Mouse (Mus musculus): ENCODE measurements at regions not wholly inside any gene's neighbourhood (a gene's known extent, or its start where the extent isn't known, plus 50 kb on each side); places are given as distances from the start of the nearest gene placed in this dataset.
A peak's percentile ranks its signal among the peaks of the same experiment; 100 is the strongest.

GRCm38 (mm10) chr12:11981743-11982142 lies 280.2 kb upstream of the Fam49a start:
- Histone ChIP-seq H3K9ac (replicated peaks) (no peak overlapping the region), H3K36me3 (no peaks in the 10 kb centered on the region), H3K4me2 (no peak overlapping the region), H3K4me1 (no peaks in the 10 kb centered on the region), H3K27me3 (replicated peaks) (no peaks in the 10 kb centered on the region), H3K9me3 (replicated peaks) (no peaks in the 10 kb centered on the region), H3K27ac (replicated peaks) (no peak overlapping the region), H3K4me3 (replicated peaks) (no peak overlapping the region)
- WGBS: 80% methylated on average over 1 of the region's 1 CpGs
- no peak for ATAC-seq (ENCODE audit: low FRiP score)

DNA sequence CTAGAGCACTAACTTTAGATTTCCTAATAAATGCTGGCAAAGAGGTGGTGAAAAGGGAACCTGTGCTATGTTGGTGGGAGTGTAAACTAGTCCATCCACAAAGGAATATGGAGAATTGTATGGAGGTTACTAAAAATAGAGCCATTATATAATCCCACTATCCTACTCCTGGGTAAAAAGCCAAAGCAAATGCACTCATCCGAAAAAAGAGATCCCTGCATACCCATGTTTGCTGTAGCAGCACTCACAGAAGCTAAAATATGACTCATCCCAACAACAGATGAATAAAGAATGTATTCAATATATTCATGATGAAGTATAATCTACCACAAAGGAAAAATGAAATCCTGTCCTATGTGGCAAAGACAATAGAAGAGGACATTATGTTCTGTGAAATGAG lies 268.4 kb upstream of the Fam49a start:
- Histone ChIP-seq H3K4me3 (replicated peaks) (no peak overlapping the region), H3K4me1 (no peaks in the 10 kb centered on the region), H3K9ac (replicated peaks) (no peak overlapping the region), H3K27me3 (replicated peaks) (no peaks in the 10 kb centered on the region), H3K27ac (replicated peaks) (no peak overlapping the region), H3K9me3 (replicated peaks) (no peaks in the 10 kb centered on the region), H3K4me2 (no peak overlapping the region), H3K36me3 (no peaks in the 10 kb centered on the region)
- WGBS: 81% methylated on average over 1 of the region's 1 CpGs
- ATAC-seq (ENCODE audit: low FRiP score): no peak

DNA sequence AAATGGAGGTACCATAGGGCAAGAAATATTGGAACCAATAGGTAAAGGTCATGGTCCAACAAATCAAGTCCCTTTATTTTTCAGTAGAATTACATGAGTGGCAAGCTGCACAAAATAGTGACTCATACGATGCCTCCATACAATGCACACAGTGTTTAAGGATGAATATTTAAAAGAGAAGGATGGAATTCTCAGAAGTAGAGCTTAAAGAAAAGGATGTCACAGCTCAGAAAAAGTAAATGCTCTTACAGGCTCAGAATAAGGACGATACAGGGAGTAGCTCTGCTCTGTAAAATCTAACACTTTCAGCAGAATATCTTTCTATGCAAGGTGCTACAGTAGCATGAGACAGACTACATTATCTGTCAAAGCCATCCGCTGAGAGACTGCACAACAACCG lies 262.7 kb upstream of the Fam49a start:
- Histone ChIP-seq H3K9ac (replicated peaks) (no peak overlapping the region), H3K9me3 (replicated peaks) (no peaks in the 10 kb centered on the region), H3K4me3 (replicated peaks) (no peak overlapping the region), H3K4me1 (no peaks in the 10 kb centered on the region), H3K36me3 (no peaks in the 10 kb centered on the region), H3K27me3 (replicated peaks) (no peaks in the 10 kb centered on the region), H3K27ac (replicated peaks) (no peak overlapping the region), H3K4me2 (no peak overlapping the region)
- no peak for ATAC-seq (ENCODE audit: low FRiP score)
- 85% methylated on average over 4 of the region's 4 CpGs for WGBS

DNA sequence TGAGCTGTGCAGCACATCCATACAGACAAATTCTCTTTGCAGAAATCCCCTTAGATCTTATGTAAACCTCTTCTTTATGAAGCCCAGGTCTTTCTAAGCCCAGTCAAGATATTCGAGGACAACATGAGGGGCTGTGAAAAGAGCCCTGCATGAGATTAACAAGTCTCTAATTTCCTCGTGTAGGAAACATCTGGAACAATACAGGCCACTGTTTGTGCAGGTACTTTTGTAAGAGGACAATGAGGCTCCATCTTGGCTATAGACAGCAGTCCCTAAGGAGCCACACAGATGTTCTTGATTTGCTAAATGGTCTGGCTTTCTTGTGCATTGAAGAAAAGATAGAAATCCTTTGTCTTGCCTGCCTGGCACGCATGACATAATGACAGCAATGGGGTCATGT lies 259.5 kb upstream of the Fam49a start:
- ATAC-seq (ENCODE audit: low FRiP score): no peak
- H3K4me2 ChIP-seq: no peak overlapping the region
- WGBS: 39% methylated on average over 3 of the region's 3 CpGs

DNA sequence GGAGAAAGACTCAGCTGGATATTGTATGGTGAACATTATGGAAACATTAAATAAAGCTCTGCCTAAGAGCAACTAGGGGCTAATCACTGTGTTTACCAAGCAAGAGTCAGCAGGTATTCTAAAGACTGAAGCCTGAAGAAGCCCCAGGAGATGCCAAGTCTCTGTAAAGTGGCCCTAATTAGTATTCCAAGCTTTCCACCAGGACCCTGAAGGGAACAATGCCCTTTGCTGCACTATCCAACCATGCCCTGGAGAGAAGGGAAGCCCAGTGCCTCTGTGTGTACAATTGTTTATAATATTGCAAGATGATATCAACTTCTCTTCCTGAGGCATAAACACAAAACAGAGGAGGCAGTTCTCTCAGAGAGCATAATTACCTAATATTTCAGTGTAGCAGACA lies 251.3 kb upstream of the Fam49a start:
- no peak overlapping the region for H3K27ac ChIP-seq (replicated peaks)
- H3K4me2 ChIP-seq: no peak overlapping the region
- H3K27me3 ChIP-seq (replicated peaks): no peaks in the 10 kb centered on the region
- H3K9ac ChIP-seq (replicated peaks): no peak overlapping the region
- no peak overlapping the region for H3K4me3 ChIP-seq (replicated peaks)
- H3K9me3 ChIP-seq (replicated peaks): no peaks in the 10 kb centered on the region
- no peaks in the 10 kb centered on the region for H3K36me3 ChIP-seq
- peak; percentile 35; the same call in 1 of the 2 replicates for ATAC-seq (ENCODE audit: low FRiP score)
- H3K4me1 ChIP-seq: no peaks in the 10 kb centered on the region

More for the DNA sequence above, 259.5 kb upstream of the Fam49a start:
- H3K9me3 ChIP-seq (replicated peaks): no peaks in the 10 kb centered on the region
- no peaks in the 10 kb centered on the region for H3K27me3 ChIP-seq (replicated peaks)
- no peaks in the 10 kb centered on the region for H3K36me3 ChIP-seq
- H3K4me1 ChIP-seq: no peaks in the 10 kb centered on the region
- no peak overlapping the region for H3K4me3 ChIP-seq (replicated peaks)
- no peak overlapping the region for H3K27ac ChIP-seq (replicated peaks)
- no peak overlapping the region for H3K9ac ChIP-seq (replicated peaks)

DNA sequence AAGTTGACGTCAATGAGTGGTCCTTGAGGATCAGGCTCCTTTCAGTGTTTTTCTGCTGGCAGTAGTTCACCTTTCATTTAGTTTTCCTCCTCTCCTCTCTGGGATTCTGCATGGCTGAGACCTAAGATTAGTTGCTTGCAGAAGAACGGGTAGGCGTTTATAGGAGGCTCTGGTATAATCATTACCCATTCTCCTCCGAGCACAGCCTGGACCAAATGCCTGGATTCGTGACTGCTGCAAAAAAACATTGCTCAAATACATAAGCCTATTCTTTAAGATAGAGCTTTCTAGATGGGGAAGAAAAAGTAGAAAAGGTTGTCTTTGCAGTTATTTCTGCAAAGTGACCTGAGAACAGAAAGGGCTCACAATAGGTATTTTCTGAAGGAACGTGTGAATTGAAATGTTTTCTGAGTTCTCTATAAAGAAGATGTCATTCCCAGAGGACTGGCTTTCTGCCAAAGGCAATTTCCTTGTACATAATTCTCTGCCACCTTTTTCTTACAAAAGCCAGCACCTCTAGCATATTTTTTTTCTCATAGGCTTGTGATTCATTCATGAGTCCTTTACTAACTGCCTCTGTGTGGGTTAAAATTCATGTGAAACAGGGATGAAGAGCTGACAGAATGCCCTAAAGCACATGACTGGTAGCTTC lies 238.0 kb upstream of the Fam49a start:
- Histone ChIP-seq H3K4me2 (no peak overlapping the region), H3K36me3 (no peaks in the 10 kb centered on the region), H3K4me3 (replicated peaks) (no peak overlapping the region), H3K9me3 (replicated peaks) (no peaks in the 10 kb centered on the region), H3K4me1 (no peaks in the 10 kb centered on the region), H3K9ac (replicated peaks) (no peak overlapping the region), H3K27me3 (replicated peaks) (no peaks in the 10 kb centered on the region), H3K27ac (replicated peaks) (no peak overlapping the region)
- no peak for ATAC-seq (ENCODE audit: low FRiP score)
- WGBS: 87% methylated on average over 6 of the region's 6 CpGs

GRCm38 (mm10) chr12:12030039-12030550 lies 231.8 kb upstream of the Fam49a start:
- H3K27me3 ChIP-seq (replicated peaks): no peaks in the 10 kb centered on the region
- ATAC-seq (ENCODE audit: low FRiP score): no peak
- no peak overlapping the region for H3K27ac ChIP-seq (replicated peaks)
- no peaks in the 10 kb centered on the region for H3K9me3 ChIP-seq (replicated peaks)
- H3K4me1 ChIP-seq: no peaks in the 10 kb centered on the region
- no peak overlapping the region for H3K9ac ChIP-seq (replicated peaks)
- no peak overlapping the region for H3K4me3 ChIP-seq (replicated peaks)
- 89% methylated on average over 2 of the region's 2 CpGs for WGBS
- no peaks in the 10 kb centered on the region for H3K36me3 ChIP-seq
- no peak overlapping the region for H3K4me2 ChIP-seq

DNA sequence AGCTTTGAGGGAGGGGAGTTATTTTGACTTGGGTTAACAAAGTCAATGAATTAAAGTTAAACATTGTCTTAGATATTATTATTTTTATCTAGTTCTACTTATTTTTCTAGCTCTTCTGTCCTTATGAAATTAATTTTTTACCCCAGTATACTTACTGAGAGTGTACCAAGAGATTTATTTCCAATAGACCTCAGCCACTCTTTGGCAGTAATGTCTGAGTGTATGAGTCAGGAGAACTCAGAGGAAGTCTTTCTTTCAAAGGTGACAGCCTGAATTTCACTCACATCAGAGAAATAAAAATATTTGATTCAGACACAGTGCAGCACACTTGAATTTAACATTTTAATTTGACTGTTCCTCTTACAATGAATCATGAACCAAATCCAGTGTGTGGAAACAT lies 227.4 kb upstream of the Fam49a start:
- no peak overlapping the region for H3K9ac ChIP-seq (replicated peaks)
- no peaks in the 10 kb centered on the region for H3K36me3 ChIP-seq
- H3K4me3 ChIP-seq (replicated peaks): no peak overlapping the region
- no peak overlapping the region for H3K4me2 ChIP-seq
- ATAC-seq (ENCODE audit: low FRiP score): no peak
- no peak overlapping the region for H3K27ac ChIP-seq (replicated peaks)
- no peaks in the 10 kb centered on the region for H3K27me3 ChIP-seq (replicated peaks)
- H3K4me1 ChIP-seq: no peaks in the 10 kb centered on the region
- H3K9me3 ChIP-seq (replicated peaks): no peaks in the 10 kb centered on the region

- 88% methylated on average over 1 of the region's 1 CpGs for WGBS
- no peaks in the 10 kb centered on the region for H3K9me3 ChIP-seq (replicated peaks)
- H3K4me3 ChIP-seq (replicated peaks): no peak overlapping the region
- H3K27me3 ChIP-seq (replicated peaks): no peaks in the 10 kb centered on the region
- H3K27ac ChIP-seq (replicated peaks): no peak overlapping the region
- no peak for ATAC-seq (ENCODE audit: low FRiP score)
- H3K36me3 ChIP-seq: no peaks in the 10 kb centered on the region
- H3K4me1 ChIP-seq: no peaks in the 10 kb centered on the region
- no peak overlapping the region for H3K9ac ChIP-seq (replicated peaks)
- no peak overlapping the region for H3K4me2 ChIP-seq
Observed at GRCm38 (mm10) chr12:12039217-12039616, 222.7 kb upstream of the Fam49a start.

- no peak for ATAC-seq (ENCODE audit: low FRiP score)
- no peak overlapping the region for H3K27ac ChIP-seq (replicated peaks)
- no peaks in the 10 kb centered on the region for H3K36me3 ChIP-seq
- H3K4me2 ChIP-seq: no peak overlapping the region
- H3K4me1 ChIP-seq: peaks cover 2% of the 10 kb centered on the region; the same call in 1 of the 2 replicates
- no peak overlapping the region for H3K4me3 ChIP-seq (replicated peaks)
- no peak overlapping the region for H3K9ac ChIP-seq (replicated peaks)
- H3K27me3 ChIP-seq (replicated peaks): no peaks in the 10 kb centered on the region
- 89% methylated on average over 4 of the region's 4 CpGs for WGBS
- H3K9me3 ChIP-seq (replicated peaks): no peaks in the 10 kb centered on the region
Observed at GRCm38 (mm10) chr12:12062215-12062614, 199.7 kb upstream of the Fam49a start.

DNA sequence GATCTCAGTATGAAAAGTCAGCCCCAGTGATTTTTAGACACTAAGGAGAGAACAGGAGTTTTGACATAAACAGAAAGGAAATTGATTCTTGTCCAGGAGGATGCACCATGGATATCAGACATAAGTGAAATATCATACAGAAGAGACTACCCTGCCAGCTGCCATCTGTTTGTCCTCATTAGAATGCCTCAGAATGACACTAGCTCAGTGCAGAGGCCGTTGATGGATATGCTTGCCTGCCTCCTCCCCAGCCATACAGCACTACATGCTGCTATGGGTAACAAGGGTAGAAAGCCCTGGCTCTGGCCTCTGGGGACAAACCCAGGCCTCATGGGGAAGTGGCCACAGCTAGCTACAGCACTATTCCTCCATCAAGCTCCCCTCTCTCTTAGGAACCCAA lies 198.0 kb upstream of the Fam49a start:
- Histone ChIP-seq H3K4me2 (no peak overlapping the region), H3K4me3 (replicated peaks) (no peak overlapping the region), H3K9me3 (replicated peaks) (no peaks in the 10 kb centered on the region), H3K27me3 (replicated peaks) (no peaks in the 10 kb centered on the region), H3K36me3 (no peaks in the 10 kb centered on the region), H3K9ac (replicated peaks) (no peak overlapping the region), H3K4me1 (peaks cover 2% of the 10 kb centered on the region; the same call in 1 of the 2 replicates), H3K27ac (replicated peaks) (no peak overlapping the region)
- ATAC-seq (ENCODE audit: low FRiP score): no peak
- 48% methylated on average over 1 of the region's 1 CpGs for WGBS

- H3K27me3 ChIP-seq (replicated peaks): no peaks in the 10 kb centered on the region
- H3K9me3 ChIP-seq (replicated peaks): no peaks in the 10 kb centered on the region
- ATAC-seq (ENCODE audit: low FRiP score): no peak
- H3K9ac ChIP-seq (replicated peaks): no peak overlapping the region
- WGBS: 77% methylated on average over 4 of the region's 4 CpGs
- peaks cover 2% of the 10 kb centered on the region; the same call in 1 of the 2 replicates for H3K4me1 ChIP-seq
- H3K4me2 ChIP-seq: no peak overlapping the region
- H3K27ac ChIP-seq (replicated peaks): no peak overlapping the region
- no peaks in the 10 kb centered on the region for H3K36me3 ChIP-seq
- no peak overlapping the region for H3K4me3 ChIP-seq (replicated peaks)
Observed at GRCm38 (mm10) chr12:12064395-12064794, 197.5 kb upstream of the Fam49a start.
